Mouse (Mus musculus): ENCODE measurements around the gene Ap2m1. TPM values are rescaled to one million over a fixed set of nuclear protein-coding genes. Genes with fewer than 3 reads are reported as not detected.

The Ap2m1 gene
- 241 and 297 TPM in 2 replicates for polyA plus RNA-seq (2012; rRNA removed)

GRCm38 (mm10) chr16:20535296-20536080 lies at the start of gene Ap2m1:
Gene Ap2m1, plus strand, starts transcription at chr16:20535478.

GRCm38 (mm10) chr16:20498677-20499475 lies 36.4 kb upstream of the Ap2m1 start, which contains the start of gene Eif2b5:
Gene Eif2b5, plus strand, starts transcription at chr16:20498817.

GRCm38 (mm10) chr16:20516726-20517201 lies 18.5 kb upstream of the Ap2m1 start, which contains the start of gene Dvl3:
Gene Dvl3, plus strand, starts transcription at chr16:20516982.

GRCm38 (mm10) chr16:20548096-20548948 lies 13.0 kb downstream of the Ap2m1 start, which contains the start of gene Abcf3:
Gene Abcf3, plus strand, starts transcription at chr16:20548577.

GRCm38 (mm10) chr16:20589366-20589938 lies 54.2 kb downstream of the Ap2m1 start, which contains the start of gene Vwa5b2:
Gene Vwa5b2, plus strand, starts transcription at chr16:20589471.

Other genes starting within 250 kb of the Ap2m1 start
- gene Parl, start 233.1 kb upstream of the Ap2m1 start, polyA plus RNA-seq (2012; rRNA removed), result 19.3 and 22.8 TPM in 2 replicates
- 0.01 TPM in 1 of 2 replicates, not detected in the other for gene Cyp2ab1, start 210.1 kb upstream of the Ap2m1 start, polyA plus RNA-seq (2012; rRNA removed)
- gene Abcc5, start 109.1 kb upstream of the Ap2m1 start, polyA plus RNA-seq (2012; rRNA removed), result 21.9 and 24.6 TPM in 2 replicates
- gene Eif2b5, start 36.7 kb upstream of the Ap2m1 start, polyA plus RNA-seq (2012; rRNA removed), result 23.8 and 28.6 TPM in 2 replicates
- 7.1 and 7.5 TPM in 2 replicates for gene Dvl3, start 18.5 kb upstream of the Ap2m1 start, polyA plus RNA-seq (2012; rRNA removed)
- 14.6 and 15.9 TPM in 2 replicates for gene Abcf3, start 13.1 kb downstream of the Ap2m1 start, polyA plus RNA-seq (2012; rRNA removed)
- gene Vwa5b2, start 54.0 kb downstream of the Ap2m1 start, polyA plus RNA-seq (2012; rRNA removed), result 0.19 and 0.21 TPM in 2 replicates
- 9.0 and 11.2 TPM in 2 replicates for gene Eef1akmt4, start 76.1 kb downstream of the Ap2m1 start, polyA plus RNA-seq (2012; rRNA removed)
- 0.01 TPM in 1 of 2 replicates, not detected in the other for gene Gm49333, start 76.1 kb downstream of the Ap2m1 start, polyA plus RNA-seq (2012; rRNA removed)
- gene Alg3, start 76.3 kb downstream of the Ap2m1 start, polyA plus RNA-seq (2012; rRNA removed), result 7.5 and 9.8 TPM in 2 replicates
- 0.23 and 0.29 TPM in 2 replicates for gene Camk2n2, start 85.8 kb downstream of the Ap2m1 start, polyA plus RNA-seq (2012; rRNA removed)
- gene Ece2, start 94.3 kb downstream of the Ap2m1 start, polyA plus RNA-seq (2012; rRNA removed), result 0.16 and 0.19 TPM in 2 replicates
- gene Psmd2, start 116.2 kb downstream of the Ap2m1 start, polyA plus RNA-seq (2012; rRNA removed), result 86.8 and 102 TPM in 2 replicates
- gene Eif4g1, start 132.8 kb downstream of the Ap2m1 start, polyA plus RNA-seq (2012; rRNA removed), result 98.6 and 104 TPM in 2 replicates
- 1.0 and 1.1 TPM in 2 replicates for gene Fam131a, start 157.8 kb downstream of the Ap2m1 start, polyA plus RNA-seq (2012; rRNA removed)
- 33.4 and 36.2 TPM in 2 replicates for gene Polr2h, start 182.2 kb downstream of the Ap2m1 start, polyA plus RNA-seq (2012; rRNA removed)
- gene Clcn2, start 182.3 kb downstream of the Ap2m1 start, polyA plus RNA-seq (2012; rRNA removed), result 13.0 and 15.9 TPM in 2 replicates
- 0.56 and 0.70 TPM in 2 replicates for gene Chrd, start 197.6 kb downstream of the Ap2m1 start, polyA plus RNA-seq (2012; rRNA removed)
- 1.9 and 2.4 TPM in 2 replicates for gene Thpo, start 199.0 kb downstream of the Ap2m1 start, polyA plus RNA-seq (2012; rRNA removed)

Data from liver, embryonic 14 days (tissue).